Mouse (Mus musculus) hindbrain, embryonic 11.5 days (tissue): Measurements from ENCODE around the gene Myadml2. TPM values are rescaled to one million over a fixed set of nuclear protein-coding genes. Genes with fewer than 3 reads are reported as not detected.

ENCODE experiments used
- ATAC-seq: fragments of 200-750 bp; cut with Nextera tagmentation; 2 replicates; pipeline ENCODE4 v1.8.0; 2017; ENCODE audit warnings: mild to moderate bottlenecking, moderate TSS enrichment, moderate library complexity; ENCODE audit not compliant: low FRiP score
- DNase-seq: peaks from one replicate; pipeline ENCODE4 v3.0.0-alpha.2; 2015; ENCODE audit warnings: low spot score
- H3K27ac ChIP-seq: fragments of 300-500 bp; sonication (generic); 2 replicates; pipeline ENCODE4 v1.5.1; 2014; ENCODE audit warnings: mild to moderate bottlenecking, low read depth, low read length
- H3K27me3 ChIP-seq: fragments of 300-500 bp; sonication (generic); 2 replicates; pipeline ENCODE4 v1.6.1; 2014; ENCODE audit warnings: mild to moderate bottlenecking, low read length, moderate library complexity, mixed read lengths; ENCODE audit not compliant: control insufficient read depth, insufficient read depth
- H3K36me3 ChIP-seq: fragments of 300-500 bp; sonication (generic); 2 replicates; pipeline ENCODE4 v1.6.1; 2014; ENCODE audit warnings: mild to moderate bottlenecking, low read length, moderate library complexity, mixed read lengths; ENCODE audit not compliant: control insufficient read depth, insufficient read depth
- H3K4me1 ChIP-seq: fragments of 300-500 bp; sonication (generic); replicated peaks from 2 replicates; pipeline ENCODE4 v1.6.1; 2014; ENCODE audit warnings: low read length, mixed read lengths; ENCODE audit not compliant: control insufficient read depth, insufficient read depth
- H3K4me2 ChIP-seq: fragments of 300-500 bp; sonication (generic); replicated peaks from 2 replicates; pipeline ENCODE4 v1.6.1; 2014; ENCODE audit warnings: mild to moderate bottlenecking, low read depth, low read length
- H3K4me3 ChIP-seq: fragments of 300-500 bp; sonication (generic); 2 replicates; pipeline ENCODE4 v1.5.1; 2014; ENCODE audit warnings: low read depth, low read length
- H3K9ac ChIP-seq: fragments of 300-500 bp; sonication (generic); 2 replicates; pipeline ENCODE4 v1.6.1; 2014; ENCODE audit warnings: low read depth, low read length
- H3K9me3 ChIP-seq: fragments of 300-500 bp; sonication (generic); 2 replicates; pipeline ENCODE4 v1.6.1; 2016; ENCODE audit warnings: low read length; ENCODE audit not compliant: control insufficient read depth
- WGBS: fragments of 180-500 bp; shearing (Covaris S2); extraction: QIAGEN DNeasy Blood & Tissue Kit; methylation state at CpG from one replicate; pipeline ENCODE4 v1.1.7; 2014; 5-methylcytosine and 5-hydroxymethylcytosine counted together
- polyA plus RNA-seq: library from polyadenylated mRNA; unstranded; fragments of >200 nt; fragmentation: Nextera tagmentation; extraction: Ambion mirVana; gene quantifications from 2 replicates; pipeline ENCODE4 v1.2.1, GENCODE M21; 2014

Gene Myadml2
- polyA plus RNA-seq, 1 experiment from 2014 or later = 0.19 TPM

DNA sequence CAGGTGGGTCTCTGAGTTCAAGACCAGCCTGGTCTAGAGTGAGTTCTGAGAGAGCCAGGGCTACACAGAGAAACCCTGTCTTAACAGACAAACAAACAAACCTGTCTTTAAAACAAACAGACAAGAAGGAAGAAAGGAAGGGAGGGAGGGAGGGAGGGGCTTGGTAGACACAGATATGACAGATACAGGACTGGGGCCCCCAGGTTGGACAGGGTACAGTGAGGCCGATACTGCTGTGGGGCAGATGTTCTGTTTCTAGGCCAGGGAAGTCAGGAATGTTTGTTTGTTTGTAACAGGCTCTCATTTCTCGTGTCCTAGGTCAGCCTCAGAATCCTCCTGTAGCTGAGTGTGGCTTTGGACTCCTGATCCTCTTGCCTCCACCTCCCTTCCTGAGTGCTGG lies 44.4 kb downstream of the Myadml2 start:
- Histone ChIP-seq H3K9ac (no peak overlapping the region), H3K36me3 (no peaks in the 10 kb centered on the region), H3K27me3 (peaks cover 8% of the 10 kb centered on the region; the same call in 1 of the 2 replicates), H3K4me2 (no peak overlapping the region), H3K9me3 (no peaks in the 10 kb centered on the region), H3K4me1 (peaks cover 3% of the 10 kb centered on the region; the same call in 1 of the 2 replicates), H3K27ac (no peak overlapping the region), H3K4me3 (no peak overlapping the region)
- no peak for ATAC-seq
- 94% methylated on average over 2 of the region's 2 CpGs for WGBS
- no peak for DNase-seq

- Histone ChIP-seq H3K4me3 (no peak overlapping the region), H3K36me3 (peaks cover 7% of the 10 kb centered on the region; the same call in 1 of the 2 replicates)
- 98% methylated on average over 3 of the region's 3 CpGs for WGBS
Observed at GRCm38 (mm10) chr11:120600716-120601115, 47.2 kb downstream of the Myadml2 start.

GRCm38 (mm10) chr11:120598990-120599549 lies 48.9 kb downstream of the Myadml2 start:
- Histone ChIP-seq H3K4me1 (peaks cover 7% of the 10 kb centered on the region; the same call in 1 of the 2 replicates), H3K4me2 (peak overlapping the region; percentile 76), H3K4me3 (peak overlapping the region; percentile 100), H3K36me3 (peaks cover 10% of the 10 kb centered on the region), H3K27ac (no peak overlapping the region), H3K27me3 (no peaks in the 10 kb centered on the region), H3K9ac (peak overlapping the region; percentile 64), H3K9me3 (no peaks in the 10 kb centered on the region)
- no peak for DNase-seq
- no peak for ATAC-seq
- 48% methylated on average over 17 of the region's 17 CpGs for WGBS

More at GRCm38 (mm10) chr11:120600716-120601115, 47.2 kb downstream of the Myadml2 start:
- peaks cover 7% of the 10 kb centered on the region; the same call in 1 of the 2 replicates for H3K4me1 ChIP-seq
- H3K4me2 ChIP-seq = no peak overlapping the region
- DNase-seq = no peak
- no peaks in the 10 kb centered on the region for H3K9me3 ChIP-seq
- no peak for ATAC-seq
- H3K27ac ChIP-seq = no peak overlapping the region
- no peaks in the 10 kb centered on the region for H3K27me3 ChIP-seq
- no peak overlapping the region for H3K9ac ChIP-seq

DNA sequence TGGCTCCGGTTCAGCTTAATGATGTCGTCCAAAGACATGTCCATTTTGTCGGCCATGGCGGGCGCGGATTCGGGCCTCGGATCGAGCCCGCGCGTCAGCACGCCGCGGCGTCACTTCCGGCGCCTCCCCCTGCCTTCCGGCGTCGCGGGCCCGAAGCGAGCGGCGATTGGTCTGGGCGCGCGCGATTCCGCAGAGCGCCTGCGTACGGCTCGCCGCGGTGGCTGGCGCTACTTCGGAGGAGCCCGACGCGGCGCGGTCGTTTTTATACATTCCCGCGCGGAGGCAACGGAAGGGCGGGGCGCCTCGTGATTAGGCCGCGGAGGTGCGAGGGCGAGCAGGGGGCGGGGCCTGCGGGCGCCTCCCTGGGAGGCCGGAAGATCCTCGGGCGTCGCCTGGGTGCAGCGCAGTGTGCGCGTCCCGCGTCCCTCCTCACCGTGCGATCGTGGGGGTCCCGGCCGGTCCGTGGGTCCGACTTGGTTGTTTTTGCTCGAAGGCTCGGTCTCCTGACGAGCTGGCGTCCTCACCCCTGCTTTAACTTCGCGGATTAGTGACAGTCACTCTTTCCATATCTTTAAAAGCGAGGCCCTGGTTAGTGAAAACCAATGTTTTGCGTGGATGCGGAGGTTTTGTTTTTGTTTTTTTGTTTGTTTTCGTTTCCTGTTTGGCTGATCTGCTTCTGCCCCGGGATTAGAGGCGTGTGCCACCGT lies 49.5 kb downstream of the Myadml2 start, which contains the start of the genes Alyref and Anapc11:
Alyref (minus strand) TSS at position 83 of the 707 bp plus-strand sequence.
Anapc11 (plus strand) TSS at position 139 of the 707 bp plus-strand sequence.
- Histone ChIP-seq H3K27me3 (no peaks in the 10 kb centered on the region), H3K4me1 (peaks cover 7% of the 10 kb centered on the region; the same call in 1 of the 2 replicates), H3K27ac (peak within 1 kb of the TSS; percentile 88), H3K9me3 (no peaks in the 10 kb centered on the region), H3K36me3 (peaks cover 12% of the 10 kb centered on the region), H3K9ac (peak within 1 kb of the TSS; percentile 99), H3K4me3 (peak within 1 kb of the TSS; percentile 100), H3K4me2 (peak within 1 kb of the TSS; percentile 92)
- DNase-seq = peak; percentile 98
- ATAC-seq = peak; percentile 98
- under 1% methylated on average over 77 of the region's 88 CpGs for WGBS

DNA sequence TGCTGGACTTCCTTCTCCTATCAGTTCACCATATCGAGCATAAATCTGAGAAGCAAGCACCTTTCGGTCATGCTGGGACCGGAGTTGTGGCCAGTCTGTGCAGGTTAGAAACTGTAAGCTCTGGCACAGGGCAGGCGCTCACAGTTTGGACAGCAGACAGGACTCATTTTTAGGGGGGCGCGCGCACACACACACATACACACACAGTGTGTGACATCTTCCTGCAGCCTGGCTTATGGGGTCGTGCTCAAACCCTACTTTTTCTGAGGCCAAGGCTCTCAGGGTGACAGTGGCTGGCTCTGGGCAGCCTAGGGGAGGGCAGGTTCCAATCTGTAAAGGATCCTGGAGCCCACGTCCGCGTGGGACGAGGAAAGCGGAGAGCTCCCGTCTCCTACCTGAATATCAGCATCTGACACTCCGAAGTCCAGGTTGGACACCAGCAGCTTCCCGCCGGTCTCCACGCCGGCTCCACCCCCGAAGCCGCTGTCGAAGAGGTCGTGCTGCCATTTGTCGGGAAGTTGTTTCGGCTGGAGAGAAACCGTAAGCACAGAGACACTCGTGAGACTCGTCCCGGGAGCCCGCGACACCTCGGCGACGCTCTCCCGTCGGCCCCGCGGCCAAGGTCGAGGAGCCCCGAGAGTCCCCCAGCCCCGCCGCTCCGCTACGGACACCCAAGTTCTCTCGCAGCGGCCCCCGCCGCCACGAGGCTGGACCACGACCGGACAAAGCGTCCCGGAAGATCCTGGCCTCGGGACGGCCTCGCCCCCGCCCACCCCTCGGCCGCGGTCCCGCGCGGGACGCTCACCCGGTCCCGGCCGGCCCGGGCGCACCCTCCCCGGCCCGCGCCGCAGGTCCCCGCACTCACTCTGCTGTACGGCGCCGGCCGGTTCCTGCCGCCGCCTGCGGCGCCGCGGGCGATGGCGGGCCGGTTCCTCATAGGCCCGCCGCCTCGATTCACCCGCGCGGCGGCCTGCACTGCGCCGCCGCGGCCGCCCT lies 50.4 kb downstream of the Myadml2 start:
- 6% methylated on average over 59 of the region's 99 CpGs for WGBS
- Histone ChIP-seq H3K4me2 (peak overlapping the region; percentile 92), H3K27ac (peak overlapping the region; percentile 88), H3K27me3 (no peaks in the 10 kb centered on the region), H3K4me1 (peaks cover 7% of the 10 kb centered on the region; the same call in 1 of the 2 replicates), H3K9me3 (no peaks in the 10 kb centered on the region), H3K9ac (peak overlapping the region; percentile 99), H3K4me3 (peak overlapping the region; percentile 100), H3K36me3 (peaks cover 15% of the 10 kb centered on the region)
- ATAC-seq = peak; percentile 73
- no peak for DNase-seq

Other genes with a start within 250 kb of the Myadml2 start
- 37.5 and 40.3 TPM in 2 replicates for gene Nploc4, start 210.4 kb downstream of the Myadml2 start, polyA plus RNA-seq
- not detected in 2 replicates for gene Tspan10, start 205.5 kb downstream of the Myadml2 start, polyA plus RNA-seq
- gene Pde6g, start 194.7 kb downstream of the Myadml2 start, polyA plus RNA-seq = 0.18 and 0.26 TPM in 2 replicates
- gene Oxld1, start 190.1 kb downstream of the Myadml2 start, polyA plus RNA-seq = 11.9 and 13.1 TPM in 2 replicates
- gene Ccdc137, start 190.0 kb downstream of the Myadml2 start, polyA plus RNA-seq = 25.0 and 30.0 TPM in 2 replicates
- gene Arl16, start 180.6 kb downstream of the Myadml2 start, polyA plus RNA-seq = 54.8 and 58.2 TPM in 2 replicates
- gene Mrpl12, start 163.5 kb downstream of the Myadml2 start, polyA plus RNA-seq = 139 and 141 TPM in 2 replicates
- 35.2 and 35.4 TPM in 2 replicates for gene Slc25a10, start 156.3 kb downstream of the Myadml2 start, polyA plus RNA-seq
- 0.31 and 0.56 TPM in 2 replicates for gene Gcgr, start 117.5 kb downstream of the Myadml2 start, polyA plus RNA-seq
- gene Mcrip1, start 98.4 kb downstream of the Myadml2 start, polyA plus RNA-seq = 245 and 256 TPM in 2 replicates
- gene Ppp1r27, start 97.0 kb downstream of the Myadml2 start, polyA plus RNA-seq = not detected in 2 replicates
- gene P4hb, start 74.9 kb downstream of the Myadml2 start, polyA plus RNA-seq = 504 and 527 TPM in 2 replicates
- 576 and 591 TPM in 2 replicates for gene Arhgdia, start 66.5 kb downstream of the Myadml2 start, polyA plus RNA-seq
- gene Alyref, start 49.8 kb downstream of the Myadml2 start, polyA plus RNA-seq = 686 and 764 TPM in 2 replicates
- 195 TPM in 2 replicates for gene Anapc11, start 49.7 kb downstream of the Myadml2 start, polyA plus RNA-seq
- gene Npb, start 39.7 kb downstream of the Myadml2 start, polyA plus RNA-seq = 0.42 TPM in 1 of 2 replicates, not detected in the other
- gene Pcyt2, start 30.2 kb downstream of the Myadml2 start, polyA plus RNA-seq = 104 and 105 TPM in 2 replicates
- 33.2 and 36.6 TPM in 2 replicates for gene Sirt7, start 22.9 kb downstream of the Myadml2 start, polyA plus RNA-seq
- gene Mafg, start 14.6 kb downstream of the Myadml2 start, polyA plus RNA-seq = 21.8 and 23.5 TPM in 2 replicates
- 28.2 and 30.2 TPM in 2 replicates for gene Pycr1, start 4.4 kb downstream of the Myadml2 start, polyA plus RNA-seq
- gene Notum, start 13.0 kb upstream of the Myadml2 start, polyA plus RNA-seq = 1.7 and 2.1 TPM in 2 replicates
- 117 and 122 TPM in 2 replicates for gene Aspscr1, start 24.8 kb upstream of the Myadml2 start, polyA plus RNA-seq
- 115 and 121 TPM in 2 replicates for gene Cenpx, start 65.6 kb upstream of the Myadml2 start, polyA plus RNA-seq
- gene Lrrc45, start 65.8 kb upstream of the Myadml2 start, polyA plus RNA-seq = 30.7 and 34.4 TPM in 2 replicates
- gene Rac3, start 73.3 kb upstream of the Myadml2 start, polyA plus RNA-seq = 17.6 and 18.2 TPM in 2 replicates
- 14.3 and 15.2 TPM in 2 replicates for gene Dcxr, start 79.1 kb upstream of the Myadml2 start, polyA plus RNA-seq
- gene Cbr2, start 84.0 kb upstream of the Myadml2 start, polyA plus RNA-seq = 0.82 and 1.6 TPM in 2 replicates
- gene Hmga1b, start 114.6 kb upstream of the Myadml2 start, polyA plus RNA-seq = 5.6 and 7.0 TPM in 2 replicates
- 28.8 and 29.4 TPM in 2 replicates for gene Rfng, start 136.0 kb upstream of the Myadml2 start, polyA plus RNA-seq
- gene Gps1, start 136.1 kb upstream of the Myadml2 start, polyA plus RNA-seq = 264 and 272 TPM in 2 replicates
- gene Dus1l, start 148.2 kb upstream of the Myadml2 start, polyA plus RNA-seq = 70.9 and 71.3 TPM in 2 replicates
- gene Fasn, start 176.4 kb upstream of the Myadml2 start, polyA plus RNA-seq = 76.0 and 94.1 TPM in 2 replicates